Mouse (Mus musculus): ENCODE measurements around the gene Pomgnt1. TPM values are rescaled to one million over a fixed set of nuclear protein-coding genes. Genes with fewer than 3 reads are reported as not detected.

Pomgnt1 gene
- polyA plus RNA-seq, 1 experiment = 75.9 TPM

GRCm38 (mm10) chr4:116159912-116160311, 36.3 kb downstream of the Pomgnt1 start:
- no peaks in the 10 kb centered on the region for H3K79me2 ChIP-seq (ENCODE audit: control insufficient read depth, insufficient read depth)
- H3K4me2 ChIP-seq (ENCODE audit: low read depth) = no peak overlapping the region
- H3K36me3 ChIP-seq (ENCODE audit: control insufficient read depth, insufficient read depth) = peaks cover 16% of the 10 kb centered on the region
- TF ChIP-seq SRF (IDR thresholded peaks at IDR 0.05; ENCODE audit: control insufficient read depth, insufficient read length, low read depth) (no peak), POLR2AphosphoS2 (IDR thresholded peaks at IDR 0.05; ENCODE audit: insufficient read length, low read depth) (no peak), REST (IDR thresholded peaks at IDR 0.05; ENCODE audit: insufficient read depth, insufficient read length) (no peak), USF1 (IDR thresholded peaks at IDR 0.05; ENCODE audit: low read depth) (no peak), TCF3 (IDR thresholded peaks at IDR 0.05; ENCODE audit: insufficient read length, low read depth) (no peak), MAX (IDR thresholded peaks at IDR 0.05; ENCODE audit: low read depth) (no peak), TCF12 (IDR thresholded peaks at IDR 0.05; ENCODE audit: insufficient read depth, poor library complexity, severe bottlenecking) (no peak), MYOG (IDR thresholded peaks at IDR 0.05; ENCODE audit: control insufficient read depth in 1 of 3, insufficient read depth in 1 of 3, insufficient read length in 2 of 3, low read depth in 2 of 3) (no peak), MYOD1 (IDR thresholded peaks at IDR 0.05; ENCODE audit: control insufficient read depth in 1 of 3, insufficient read length in 2 of 3, low read depth in 2 of 3) (no peak), POLR2A (IDR thresholded peaks at IDR 0.05; ENCODE audit: insufficient read length, low read depth) (no peak), E2F4 (IDR thresholded peaks at IDR 0.05; ENCODE audit: insufficient read depth) (no peak)
- no peak overlapping the region for H3ac ChIP-seq (ENCODE audit: control insufficient read depth, insufficient read length)
- H3K4me3 ChIP-seq = no peak overlapping the region
- H3K27me3 ChIP-seq (ENCODE audit: control insufficient read depth, insufficient read depth, insufficient read length) = no peaks in the 10 kb centered on the region

GRCm38 (mm10) chr4:116160769-116161168, 37.1 kb downstream of the Pomgnt1 start:
- Histone ChIP-seq H3K79me2 (ENCODE audit: control insufficient read depth, insufficient read depth) (no peaks in the 10 kb centered on the region), H3K36me3 (ENCODE audit: control insufficient read depth, insufficient read depth) (peaks cover 12% of the 10 kb centered on the region), H3ac (ENCODE audit: control insufficient read depth, insufficient read length) (no peak overlapping the region), H3K4me3 (no peak overlapping the region), H3K4me2 (ENCODE audit: low read depth) (no peak overlapping the region), H3K27me3 (ENCODE audit: control insufficient read depth, insufficient read depth, insufficient read length) (no peaks in the 10 kb centered on the region)
- TF ChIP-seq REST (IDR thresholded peaks at IDR 0.05; ENCODE audit: insufficient read depth, insufficient read length) (no peak), MYOG (IDR thresholded peaks at IDR 0.05; ENCODE audit: control insufficient read depth in 1 of 3, insufficient read depth in 1 of 3, insufficient read length in 2 of 3, low read depth in 2 of 3) (no peak), TCF12 (IDR thresholded peaks at IDR 0.05; ENCODE audit: insufficient read depth, poor library complexity, severe bottlenecking) (no peak), SRF (IDR thresholded peaks at IDR 0.05; ENCODE audit: control insufficient read depth, insufficient read length, low read depth) (no peak), CEBPB (IDR thresholded peaks at IDR 0.05; ENCODE audit: insufficient read depth, poor library complexity, severe bottlenecking) (no peak), POLR2A (IDR thresholded peaks at IDR 0.05; ENCODE audit: insufficient read length, low read depth) (no peak), USF1 (IDR thresholded peaks at IDR 0.05; ENCODE audit: low read depth) (no peak), E2F4 (IDR thresholded peaks at IDR 0.05; ENCODE audit: insufficient read depth) (no peak), MYOD1 (IDR thresholded peaks at IDR 0.05; ENCODE audit: control insufficient read depth in 1 of 3, insufficient read length in 2 of 3, low read depth in 2 of 3) (no peak), TCF3 (IDR thresholded peaks at IDR 0.05; ENCODE audit: insufficient read length, low read depth) (no peak), POLR2AphosphoS2 (IDR thresholded peaks at IDR 0.05; ENCODE audit: insufficient read length, low read depth) (no peak), MAX (IDR thresholded peaks at IDR 0.05; ENCODE audit: low read depth) (no peak)

- no peak overlapping the region for H3ac ChIP-seq (ENCODE audit: control insufficient read depth, insufficient read length)
- TF ChIP-seq MAX (IDR thresholded peaks at IDR 0.05; ENCODE audit: low read depth) = no peak
- TF ChIP-seq SRF (IDR thresholded peaks at IDR 0.05; ENCODE audit: control insufficient read depth, insufficient read length, low read depth) = no peak
- no peak for TF ChIP-seq POLR2AphosphoS2 (IDR thresholded peaks at IDR 0.05; ENCODE audit: insufficient read length, low read depth)
- no peak for TF ChIP-seq TCF3 (IDR thresholded peaks at IDR 0.05; ENCODE audit: insufficient read length, low read depth)
- no peak for TF ChIP-seq MYOD1 (IDR thresholded peaks at IDR 0.05; ENCODE audit: control insufficient read depth in 1 of 3, insufficient read length in 2 of 3, low read depth in 2 of 3)
- TF ChIP-seq POLR2A (IDR thresholded peaks at IDR 0.05; ENCODE audit: insufficient read length, low read depth) = no peak
- no peak for TF ChIP-seq MYOG (IDR thresholded peaks at IDR 0.05; ENCODE audit: control insufficient read depth in 1 of 3, insufficient read depth in 1 of 3, insufficient read length in 2 of 3, low read depth in 2 of 3)
- TF ChIP-seq USF1 (IDR thresholded peaks at IDR 0.05; ENCODE audit: low read depth) = no peak
- TF ChIP-seq E2F4 (IDR thresholded peaks at IDR 0.05; ENCODE audit: insufficient read depth) = no peak
- TF ChIP-seq REST (IDR thresholded peaks at IDR 0.05; ENCODE audit: insufficient read depth, insufficient read length) = no peak
- no peak for TF ChIP-seq TCF12 (IDR thresholded peaks at IDR 0.05; ENCODE audit: insufficient read depth, poor library complexity, severe bottlenecking)
- no peak for TF ChIP-seq CEBPB (IDR thresholded peaks at IDR 0.05; ENCODE audit: insufficient read depth, poor library complexity, severe bottlenecking)
- H3K4me3 ChIP-seq = no peak overlapping the region
- H3K36me3 ChIP-seq (ENCODE audit: control insufficient read depth, insufficient read depth) = peaks cover 12% of the 10 kb centered on the region
- H3K79me2 ChIP-seq (ENCODE audit: control insufficient read depth, insufficient read depth) = no peaks in the 10 kb centered on the region
- no peaks in the 10 kb centered on the region for H3K27me3 ChIP-seq (ENCODE audit: control insufficient read depth, insufficient read depth, insufficient read length)
- no peak overlapping the region for H3K4me2 ChIP-seq (ENCODE audit: low read depth)
Measured at GRCm38 (mm10) chr4:116162142-116162541, 38.5 kb downstream of the Pomgnt1 start.

GRCm38 (mm10) chr4:116164759-116165554, 41.3 kb downstream of the Pomgnt1 start:
- TF ChIP-seq TCF3 (IDR thresholded peaks at IDR 0.05; ENCODE audit: insufficient read length, low read depth) (no peak), CEBPB (IDR thresholded peaks at IDR 0.05; ENCODE audit: insufficient read depth, poor library complexity, severe bottlenecking) (no peak), POLR2AphosphoS2 (IDR thresholded peaks at IDR 0.05; ENCODE audit: insufficient read length, low read depth) (no peak), POLR2A (IDR thresholded peaks at IDR 0.05; ENCODE audit: insufficient read length, low read depth) (no peak), TCF12 (IDR thresholded peaks at IDR 0.05; ENCODE audit: insufficient read depth, poor library complexity, severe bottlenecking) (no peak), MYOD1 (IDR thresholded peaks at IDR 0.05; ENCODE audit: control insufficient read depth in 1 of 3, insufficient read length in 2 of 3, low read depth in 2 of 3) (no peak), E2F4 (IDR thresholded peaks at IDR 0.05; ENCODE audit: insufficient read depth) (no peak), MYOG (IDR thresholded peaks at IDR 0.05; ENCODE audit: control insufficient read depth in 1 of 3, insufficient read depth in 1 of 3, insufficient read length in 2 of 3, low read depth in 2 of 3) (no peak), SRF (IDR thresholded peaks at IDR 0.05; ENCODE audit: control insufficient read depth, insufficient read length, low read depth) (no peak), REST (IDR thresholded peaks at IDR 0.05; ENCODE audit: insufficient read depth, insufficient read length) (no peak), USF1 (IDR thresholded peaks at IDR 0.05; ENCODE audit: low read depth) (no peak), MAX (IDR thresholded peaks at IDR 0.05; ENCODE audit: low read depth) (no peak)
- H3K79me2 ChIP-seq (ENCODE audit: control insufficient read depth, insufficient read depth) = no peaks in the 10 kb centered on the region
- H3K36me3 ChIP-seq (ENCODE audit: control insufficient read depth, insufficient read depth) = no peaks in the 10 kb centered on the region
- H3K27me3 ChIP-seq (ENCODE audit: control insufficient read depth, insufficient read depth, insufficient read length) = no peaks in the 10 kb centered on the region
- H3K4me3 ChIP-seq = no peak overlapping the region
- H3K4me2 ChIP-seq (ENCODE audit: low read depth) = peak overlapping the region; percentile 10
- no peak overlapping the region for H3ac ChIP-seq (ENCODE audit: control insufficient read depth, insufficient read length)
